26 mouse cellular contexts compared by ENCODE assay signal in genomic region chr11:97998074-97998793, GRCm38 (mm10). TPM values are rescaled to one million over a fixed set of nuclear protein-coding genes. Genes with fewer than 3 reads are reported as not detected.
A peak's percentile ranks its signal among the peaks of the same experiment; 100 is the strongest.
DNase-seq lines count a peak whose midpoint lies in the region; ATAC-seq and TF ChIP-seq lines count a peak whose summit lies in the region.
"Had no signal": no experiment of that assay in that cellular context is flagged by ENCODE, and none has a peak within 500 bp of the region (broad histone marks: within the 10 kb centered on the region; RNA-seq: fewer than 3 reads in every experiment).

No protein-coding gene starts in this region.

- no peak for DNase-seq in liver, postnatal 0 days
- no peak for DNase-seq in liver
- peak; percentile 82 for DNase-seq in A20 (ENCODE audit: low read depth, low spot score)
- DNase-seq in splenic B cell, adult 2 months (ENCODE audit: low read depth, low spot score), result peak; percentile 49
- DNase-seq in cerebellum, adult 11 months, result no peak
- no peak for DNase-seq in urinary bladder, postnatal 25 days (ENCODE audit: low spot score)
- DNase-seq in gastrocnemius, adult 2 months, result no peak
- DNase-seq: adrenal gland, adult 8-10 months; cerebellum, adult 8-10 months; cerebellum, postnatal 36 days; embryo, embryonic 11 days; heart, postnatal 10 days; kidney, adult 11 months; left cerebral cortex, postnatal 4 days; retina, postnatal 1 day had no signal

- H3K9me3 ChIP-seq in liver, postnatal 0 days (ENCODE audit: low read length), result no peaks in the 10 kb centered on the region
- H3K9me3 ChIP-seq: forebrain, embryonic 13.5 days; hindbrain, embryonic 10.5 days; limb, embryonic 15.5 days; megakaryocyte, embryonic 14.5 days; midbrain, embryonic 13.5 days had no signal

- peaks cover 12% of the 10 kb centered on the region; the same call in 1 of the 2 replicates for H3K27me3 ChIP-seq in liver, postnatal 0 days (ENCODE audit: insufficient read depth, low read length)
- no peaks in the 10 kb centered on the region for H3K27me3 ChIP-seq in splenic B cell, adult 2 months (ENCODE audit: control insufficient read depth, insufficient read depth, low read length, poor library complexity, severe bottlenecking)

- TF ChIP-seq POLR2A in bone marrow macrophage, adult 2 months (IDR thresholded peaks at IDR 0.05; ENCODE audit: borderline replicate concordance, low read depth, low read length), result no peak

- intact Hi-C loops in gastrocnemius, adult 2 months (cut with DNase I), result no loop called here

- H3K9ac ChIP-seq in liver, postnatal 0 days (replicated peaks), result no peak overlapping the region
- H3K9ac ChIP-seq: forebrain, embryonic 13.5 days; limb, embryonic 15.5 days; midbrain, embryonic 13.5 days had no signal

- no peak overlapping the region for H3K4me3 ChIP-seq in liver, postnatal 0 days (ENCODE audit: low read depth, low read length)
- H3K4me3 ChIP-seq in bone marrow macrophage, adult 2 months (ENCODE audit: insufficient read depth, low read length), result peak overlapping the region; percentile 6; the same call in 1 of the 2 replicates
- no peak overlapping the region for H3K4me3 ChIP-seq in gastrocnemius, adult 2 months
- H3K4me3 ChIP-seq: forebrain, embryonic 13.5 days; hindbrain, embryonic 10.5 days; limb, embryonic 15.5 days; megakaryocyte, embryonic 14.5 days; midbrain, embryonic 13.5 days had no signal

- ATAC-seq in liver, postnatal 0 days, result no peak
- ATAC-seq: forebrain, embryonic 13.5 days; hindbrain, postnatal 0 days; midbrain, embryonic 13.5 days had no signal

- H3K4me2 ChIP-seq in liver, postnatal 0 days (ENCODE audit: low read depth, low read length), result no peak overlapping the region
- H3K4me2 ChIP-seq: forebrain, embryonic 13.5 days; heart, embryonic 11.5 days; limb, embryonic 15.5 days; midbrain, embryonic 13.5 days had no signal

- no peaks in the 10 kb centered on the region for H3K36me3 ChIP-seq in liver, postnatal 0 days (replicated peaks; ENCODE audit: insufficient read depth, low read length)
- H3K36me3 ChIP-seq in splenic B cell, adult 2 months (ENCODE audit: control insufficient read depth, insufficient read depth, low read length, poor library complexity, severe bottlenecking), result no peaks in the 10 kb centered on the region
- H3K36me3 ChIP-seq: hindbrain, embryonic 10.5 days had no signal

- no peak for TF ChIP-seq EP300 in liver, postnatal 0 days (IDR thresholded peaks at IDR 0.05; ENCODE audit: low read depth)

- 69% methylated on average over 11 of the region's 11 CpGs for WGBS in liver, postnatal 0 days (ENCODE audit: insufficient replicate concordance)

- H3K27ac ChIP-seq in liver, postnatal 0 days (ENCODE audit: low read depth), result peak overlapping the region; percentile 55
- H3K27ac ChIP-seq in bone marrow macrophage, adult 2 months (ENCODE audit: insufficient read depth, low read depth, low read length), result peak overlapping the region; percentile 85
- no peak overlapping the region for H3K27ac ChIP-seq in gastrocnemius, adult 2 months
- H3K27ac ChIP-seq: forebrain, embryonic 13.5 days; hindbrain, embryonic 10.5 days; hindbrain, postnatal 0 days; limb, embryonic 15.5 days; midbrain, embryonic 13.5 days had no signal

- H3K4me1 ChIP-seq in liver, postnatal 0 days (ENCODE audit: insufficient read depth), result peaks cover 38% of the 10 kb centered on the region
- H3K4me1 ChIP-seq in bone marrow macrophage, adult 2 months (ENCODE audit: control insufficient read depth, insufficient read depth, low read length), result peaks cover 50% of the 10 kb centered on the region

- no peak for TF ChIP-seq CTCF in liver, postnatal 0 days (IDR thresholded peaks at IDR 0.05; ENCODE audit: low read depth)
- no peak for TF ChIP-seq CTCF in bone marrow macrophage, adult 2 months (IDR thresholded peaks at IDR 0.05; ENCODE audit: low read depth, low read length)
- TF ChIP-seq CTCF in gastrocnemius, adult 2 months (IDR thresholded peaks at IDR 0.05), result no peak

RNA-seq across cellular contexts. Expression of gene Arl5c, which starts 2.3 kb away (rescaled TPM):
- 9.9 and 10.0 TPM in 2 replicates for polyA plus RNA-seq in liver, postnatal 0 days (2015; fragmentation: Nextera tagmentation; extraction: Ambion mirVana)
- polyA plus RNA-seq in bone marrow macrophage, adult 2 months (2012; ENCODE audit: insufficient read depth, insufficient read length, missing spikeins), result 128 and 134 TPM in 2 replicates
- total RNA-seq in gastrocnemius, adult 2 months (2021), result under 1 TPM; 0.31 to 0.47 TPM

RNA-seq across cellular contexts. Expression of gene Plxdc1, which starts 12.0 kb away (rescaled TPM):
- 0.75 TPM in 2 replicates for polyA plus RNA-seq in liver, postnatal 0 days (2015; fragmentation: Nextera tagmentation; extraction: Ambion mirVana)
- polyA plus RNA-seq in bone marrow macrophage, adult 2 months (2012; ENCODE audit: insufficient read depth, insufficient read length, missing spikeins), result 25.5 and 30.4 TPM in 2 replicates
- total RNA-seq in gastrocnemius, adult 2 months (2021), result 1 to 10 TPM; 3.0 to 3.1 TPM
- polyA plus RNA-seq: heart, embryonic 11.5 days; neural tube, embryonic 11.5 days had no signal

RNA-seq across cellular contexts. Expression of gene Cacnb1, which starts 24.6 kb away (rescaled TPM):
- polyA plus RNA-seq in liver, postnatal 0 days (2015; fragmentation: Nextera tagmentation; extraction: Ambion mirVana), result 0.23 and 0.77 TPM in 2 replicates
- polyA plus RNA-seq in bone marrow macrophage, adult 2 months (2012; ENCODE audit: insufficient read depth, insufficient read length, missing spikeins), result 9.6 and 9.7 TPM in 2 replicates
- total RNA-seq in gastrocnemius, adult 2 months (2021), result 100 to 1,000 TPM; 199 to 214 TPM

RNA-seq across cellular contexts. Expression of gene Rpl19, which starts 28.3 kb away (rescaled TPM):
- 568 TPM in 2 replicates for polyA plus RNA-seq in liver, postnatal 0 days (2015; fragmentation: Nextera tagmentation; extraction: Ambion mirVana)
- polyA plus RNA-seq in bone marrow macrophage, adult 2 months (2012; ENCODE audit: insufficient read depth, insufficient read length, missing spikeins), result 1,270 and 1,466 TPM in 2 replicates
- total RNA-seq in gastrocnemius, adult 2 months (2021), result 100 to 1,000 TPM; 404 to 490 TPM

RNA-seq across cellular contexts. Expression of gene Stac2, which starts 55.0 kb away (rescaled TPM):
- 0.07 and 0.13 TPM in 2 replicates for polyA plus RNA-seq in liver, postnatal 0 days (2015; fragmentation: Nextera tagmentation; extraction: Ambion mirVana)
- polyA plus RNA-seq in bone marrow macrophage, adult 2 months (2012; ENCODE audit: insufficient read depth, insufficient read length, missing spikeins), result 4.1 and 4.3 TPM in 2 replicates
- total RNA-seq in gastrocnemius, adult 2 months (2021), result under 1 TPM in 1 of 2 experiments, not detected in 1; 0.11 TPM
- total RNA-seq: MEL; monocyte, adult 5-6 weeks had no signal

Comparison
In these comparisons a context has a peak if more than half of its experiments do, and no peak if none do; other contexts are left out.
1. DNase-seq: peak in A20 (single experiment) and splenic B cell, adult 2 months (single experiment); none in liver, postnatal 0 days (single experiment), liver (single experiment), cerebellum, adult 11 months (single experiment), urinary bladder, postnatal 25 days (single experiment) and gastrocnemius, adult 2 months (single experiment).
2. RNA of gene Arl5c, which starts 2.3 kb away (polyA plus RNA-seq): 128 to 134 TPM in bone marrow macrophage, adult 2 months; 9.9 to 10.0 TPM in liver, postnatal 0 days; every median in the first group is over 10 times any median in the second.
3. RNA of gene Plxdc1, which starts 12.0 kb away (polyA plus RNA-seq): 25.5 to 30.4 TPM in bone marrow macrophage, adult 2 months; 0.75 TPM in liver, postnatal 0 days; every median in the first group is over 10 times any median in the second.